Mouse (Mus musculus): Measurements from ENCODE around the gene Arel1.
A peak's percentile ranks its signal among the peaks of the same experiment; 100 is the strongest.

Gene Arel1

DNA sequence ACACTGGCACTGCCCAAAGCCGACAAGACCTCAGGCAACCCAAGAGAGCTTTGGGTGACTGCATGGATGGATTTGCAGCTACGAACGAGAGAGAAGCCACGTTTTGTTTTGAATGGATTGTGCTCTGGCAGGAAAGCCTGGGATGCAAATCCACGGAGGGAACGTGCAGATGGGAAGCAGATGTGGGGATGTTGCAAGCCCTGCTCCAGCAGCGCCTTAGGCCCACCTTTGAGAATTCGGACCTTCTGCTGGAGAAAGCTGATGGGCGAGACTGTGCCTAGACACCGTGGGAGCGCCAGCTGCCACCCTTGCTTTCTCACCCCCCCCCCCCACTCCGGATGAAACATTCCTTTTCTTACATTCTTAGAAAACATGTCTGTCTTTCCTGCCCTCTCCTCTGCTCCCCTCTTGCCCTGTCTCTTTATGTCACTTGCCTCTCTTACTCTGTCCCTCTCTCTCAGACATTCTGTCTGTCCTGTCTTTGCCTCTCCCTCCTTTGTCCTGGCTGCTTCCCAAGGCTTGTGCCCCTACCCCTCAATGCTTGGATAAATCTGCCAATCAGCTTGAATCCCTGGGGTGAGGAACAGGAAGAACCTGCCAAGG lies 63.6 kb downstream of the Arel1 start:
- no peak for DNase-seq (ENCODE audit: low spot score)

DNA sequence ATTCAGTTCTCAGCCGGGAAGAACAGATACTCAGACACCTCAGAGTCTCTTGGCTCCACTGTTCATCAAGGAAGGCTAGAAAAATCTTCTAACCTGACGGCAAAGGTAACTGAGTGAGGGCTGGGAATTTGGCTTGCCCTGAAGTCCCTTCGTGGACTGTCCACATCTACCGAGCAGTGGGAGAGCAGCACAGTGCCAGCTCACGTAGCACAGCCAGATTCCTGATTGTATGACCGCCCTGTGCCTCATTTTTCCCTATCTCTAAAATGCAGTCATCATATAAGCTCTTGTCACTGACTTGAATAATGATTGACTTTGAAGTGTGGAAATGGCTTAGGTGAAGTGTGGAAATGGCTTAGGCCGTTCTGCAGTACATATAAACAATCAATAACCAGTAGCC lies 66.3 kb downstream of the Arel1 start:
- no peak for DNase-seq (ENCODE audit: low spot score)

DNA sequence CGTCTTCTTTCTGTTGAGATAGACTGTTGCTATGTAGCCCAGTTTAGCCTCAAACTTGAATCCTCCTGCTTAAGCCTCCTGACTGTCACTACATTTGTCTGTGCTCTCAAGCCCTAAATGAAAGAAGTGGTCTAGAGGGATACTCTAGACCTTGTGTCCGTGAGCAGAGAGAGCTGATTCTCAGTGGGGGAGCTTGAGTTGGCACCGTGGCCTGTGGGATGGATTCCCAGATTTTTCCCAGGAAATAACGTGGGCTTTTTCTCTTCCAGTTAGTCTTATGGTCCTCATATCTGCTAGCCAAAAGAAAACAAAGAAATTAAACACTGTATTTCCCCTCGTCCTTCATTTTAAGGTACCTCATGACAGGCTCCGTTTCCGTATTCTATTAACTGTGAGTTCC lies 70.4 kb downstream of the Arel1 start:
- DNase-seq (ENCODE audit: low spot score), result no peak

DNA sequence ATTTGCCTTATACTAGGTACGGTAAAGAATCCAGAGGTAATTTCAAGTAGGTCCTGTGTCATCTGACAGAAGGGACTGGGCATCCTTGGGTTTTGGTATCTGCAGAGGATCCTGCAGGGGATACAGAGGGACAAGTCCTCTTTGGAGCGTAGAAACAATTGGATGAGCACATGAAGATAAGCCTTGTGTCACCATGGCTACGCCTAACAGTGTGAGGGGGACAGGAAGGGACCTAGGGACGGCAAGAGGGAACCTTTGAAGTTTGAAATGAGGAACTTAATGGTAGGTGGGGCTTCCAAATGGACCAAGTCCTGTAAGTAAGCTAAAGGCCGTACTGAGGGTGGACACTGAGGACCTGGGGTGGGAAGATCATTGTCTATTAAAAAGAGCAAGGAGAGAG lies 73.4 kb downstream of the Arel1 start:
- no peak for DNase-seq (ENCODE audit: low spot score)

DNA sequence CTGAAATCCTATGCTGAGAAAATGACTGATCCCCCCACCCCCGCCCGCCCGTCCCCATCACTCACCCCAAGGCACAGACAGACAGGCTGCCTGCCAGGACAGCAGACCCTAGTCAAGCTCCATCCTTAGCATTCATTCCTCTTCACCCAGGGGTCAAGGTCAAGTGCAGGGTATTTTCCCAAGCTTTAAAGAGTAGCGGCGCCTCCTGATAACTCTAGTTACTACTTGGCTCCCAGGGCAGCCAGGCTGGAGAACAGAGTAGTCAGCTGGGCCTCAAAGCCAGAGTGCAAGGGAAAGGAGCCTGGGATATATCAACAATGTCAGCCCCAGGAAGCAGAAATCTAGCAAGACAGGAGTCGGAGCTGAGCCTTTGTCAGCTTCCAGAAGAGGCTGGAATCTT lies 74.5 kb downstream of the Arel1 start:
- DNase-seq (ENCODE audit: low spot score), result no peak

DNA sequence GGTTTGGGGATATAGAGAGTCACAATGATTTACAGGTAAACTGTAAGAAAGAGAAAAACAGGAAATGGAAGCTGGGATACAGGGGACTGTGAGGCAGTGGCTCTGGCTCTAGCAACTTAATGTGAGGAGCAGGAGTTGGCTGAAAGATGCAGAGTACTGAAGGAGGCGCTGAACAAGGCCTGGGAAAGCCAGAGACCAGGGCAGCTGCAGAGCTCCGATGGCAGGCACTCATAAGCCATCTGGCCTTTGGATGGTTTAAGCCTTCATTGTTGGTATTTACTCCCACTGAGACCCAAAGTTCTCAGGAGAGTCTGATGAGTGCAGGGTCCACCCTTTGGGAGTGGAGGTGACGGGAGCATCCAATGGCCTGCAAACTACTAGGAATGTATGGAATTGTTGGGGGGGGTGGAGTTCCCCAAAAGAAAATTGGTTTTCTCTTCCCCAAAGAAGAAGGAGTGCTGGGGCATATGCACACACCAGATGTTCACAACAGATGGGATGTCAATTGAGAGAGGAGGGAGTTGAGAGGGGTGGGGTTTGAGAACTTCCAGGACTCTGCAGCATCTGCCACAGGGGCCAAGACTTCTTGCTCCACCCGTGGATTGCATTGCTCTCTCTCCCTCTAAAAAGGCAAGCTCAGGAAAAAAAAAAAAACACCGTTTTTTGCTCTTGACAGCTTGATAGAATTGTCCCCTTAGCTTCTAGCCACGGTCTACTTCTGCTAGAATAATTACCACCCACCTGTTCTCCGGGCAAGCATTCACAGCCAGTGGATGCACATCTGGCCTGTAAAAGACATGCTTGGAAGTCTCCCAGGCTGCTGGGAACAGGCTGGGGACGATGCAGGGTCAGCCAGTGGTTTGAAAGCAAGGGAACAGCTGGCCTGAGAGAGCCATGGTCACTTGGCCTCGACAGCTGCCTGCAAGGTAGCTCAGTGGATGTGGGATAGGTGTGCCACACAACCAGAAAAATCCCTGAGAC lies 76.8 kb downstream of the Arel1 start:
- DNase-seq (ENCODE audit: low spot score), result no peak

DNA sequence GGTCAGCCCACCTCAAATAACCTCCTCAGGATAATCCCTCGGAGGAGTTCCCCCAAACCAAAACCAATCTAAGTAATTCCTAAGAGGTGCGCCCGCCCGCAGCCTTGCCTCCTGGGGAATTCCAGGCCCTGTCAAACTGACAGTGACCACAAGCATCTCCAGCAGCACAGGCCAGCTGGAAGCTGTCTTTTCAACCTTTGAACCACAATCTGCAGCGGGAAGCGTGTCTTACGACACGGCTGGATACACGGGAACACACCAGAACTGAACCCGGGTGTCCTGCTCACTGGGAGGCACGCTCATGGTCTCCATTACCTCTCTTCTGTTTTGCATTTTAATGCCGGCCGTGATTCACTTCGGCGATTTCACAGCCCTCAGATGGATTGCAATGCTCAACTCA lies 80.4 kb downstream of the Arel1 start:
- no peak for DNase-seq (ENCODE audit: low spot score)

DNA sequence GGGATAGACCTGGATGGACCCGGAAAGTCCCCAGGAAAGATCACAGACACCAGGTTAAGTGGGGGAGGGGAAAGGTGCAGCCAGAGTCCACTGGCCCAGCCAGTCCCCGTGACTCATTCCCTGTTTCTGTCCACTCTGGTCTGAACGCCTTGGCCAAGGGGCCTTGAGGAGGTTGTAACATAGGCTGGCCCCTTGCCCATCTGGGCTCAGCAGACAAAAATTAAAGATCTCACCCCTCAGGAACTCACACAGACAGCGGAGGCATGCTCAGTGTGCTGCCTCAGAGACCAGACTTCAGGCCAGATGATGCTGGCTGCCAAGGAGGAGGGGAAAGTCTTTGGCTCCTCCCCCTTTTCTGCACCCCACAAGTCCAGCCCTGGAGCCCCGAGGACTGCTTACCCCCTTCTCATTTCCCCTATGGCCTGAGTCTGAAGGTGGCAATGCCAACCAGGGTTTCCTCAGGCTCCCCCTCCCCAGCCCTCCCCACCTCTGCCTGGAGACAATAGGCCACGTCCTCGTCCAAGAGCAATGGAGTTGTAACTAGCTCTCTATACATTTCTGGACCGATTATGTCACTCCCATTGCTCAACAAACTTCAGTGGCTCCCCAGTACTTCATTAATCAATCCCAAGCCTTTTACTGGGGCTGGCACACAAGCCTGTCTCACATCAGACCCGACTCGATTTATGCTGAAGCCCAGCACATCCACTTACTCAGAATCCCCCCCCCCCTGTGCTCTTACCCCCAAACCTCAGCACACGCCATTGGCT lies 85.4 kb downstream of the Arel1 start:
- DNase-seq (ENCODE audit: low spot score), result peak; percentile 68

DNA sequence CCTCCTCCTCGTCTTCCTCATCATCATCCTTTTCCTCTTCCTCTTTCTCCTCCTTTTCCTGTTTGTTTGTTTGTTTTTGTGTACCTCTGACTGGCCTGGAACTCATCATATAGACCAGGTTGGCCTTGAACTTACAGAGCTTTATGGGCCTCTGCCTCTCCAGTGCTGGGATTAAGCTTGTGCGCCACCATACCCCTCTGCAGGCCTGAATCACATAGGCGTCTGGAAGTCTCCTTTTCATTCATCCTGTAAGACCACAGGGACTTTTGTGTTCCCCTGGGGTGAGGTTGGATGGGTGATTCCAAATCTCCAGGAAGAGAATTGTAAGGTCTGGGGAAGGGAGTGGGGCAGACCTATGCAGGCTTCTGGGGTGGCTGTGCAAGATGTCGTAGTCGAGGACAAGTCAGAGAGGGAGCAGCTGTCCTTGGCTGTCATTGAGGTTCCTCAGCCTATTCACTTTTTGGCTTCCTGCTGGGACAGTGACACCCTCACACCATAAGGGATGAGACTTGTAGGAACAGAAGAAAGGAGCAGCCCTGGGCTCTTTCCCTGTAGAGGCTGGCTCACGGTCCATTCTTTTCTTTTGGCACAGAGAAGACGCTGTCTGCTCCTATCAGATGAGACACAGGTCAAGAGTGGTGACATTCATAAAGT lies 86.2 kb downstream of the Arel1 start:
- DNase-seq (ENCODE audit: low spot score), result no peak

DNA sequence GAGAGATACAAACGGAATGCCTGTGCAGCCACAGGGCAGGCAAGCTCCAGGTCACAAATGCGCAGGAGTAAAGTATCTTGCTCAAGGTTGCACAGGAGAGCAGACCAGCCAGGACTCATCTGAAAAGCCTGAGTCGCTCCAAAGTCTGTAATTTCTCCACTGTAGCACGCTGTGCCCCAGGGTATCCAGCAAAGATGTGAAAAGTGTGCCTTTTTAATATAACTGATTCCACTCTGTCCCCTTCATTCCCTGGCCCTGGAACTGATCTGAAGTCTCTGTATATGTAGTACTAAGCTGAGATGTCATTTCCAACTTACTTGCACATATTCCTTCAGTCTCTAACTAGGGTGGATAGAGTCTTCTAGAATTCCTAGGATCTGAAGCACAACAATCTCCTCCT lies 87.9 kb downstream of the Arel1 start:
- no peak for DNase-seq (ENCODE audit: low spot score)

DNA sequence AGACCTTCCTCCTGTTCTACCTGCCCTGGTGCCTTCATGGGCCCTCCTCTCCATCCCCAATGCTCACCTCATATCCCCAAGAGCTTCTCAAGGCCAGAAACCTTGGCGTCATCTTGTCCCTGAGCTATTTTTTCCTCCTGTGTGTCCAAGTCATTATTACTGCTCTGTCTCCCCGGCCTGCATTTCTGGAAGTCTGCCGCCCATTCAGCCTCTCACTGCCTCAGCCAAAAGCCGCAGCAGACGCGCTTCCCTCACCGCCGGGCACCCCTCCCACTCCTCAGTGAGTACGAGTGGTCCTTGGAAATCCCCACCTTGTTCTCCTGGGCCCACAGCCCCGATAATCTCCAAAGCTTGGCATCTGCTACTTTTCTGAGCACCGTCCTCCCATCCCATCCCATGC lies 90.6 kb downstream of the Arel1 start:
- DNase-seq (ENCODE audit: low spot score), result no peak

DNA sequence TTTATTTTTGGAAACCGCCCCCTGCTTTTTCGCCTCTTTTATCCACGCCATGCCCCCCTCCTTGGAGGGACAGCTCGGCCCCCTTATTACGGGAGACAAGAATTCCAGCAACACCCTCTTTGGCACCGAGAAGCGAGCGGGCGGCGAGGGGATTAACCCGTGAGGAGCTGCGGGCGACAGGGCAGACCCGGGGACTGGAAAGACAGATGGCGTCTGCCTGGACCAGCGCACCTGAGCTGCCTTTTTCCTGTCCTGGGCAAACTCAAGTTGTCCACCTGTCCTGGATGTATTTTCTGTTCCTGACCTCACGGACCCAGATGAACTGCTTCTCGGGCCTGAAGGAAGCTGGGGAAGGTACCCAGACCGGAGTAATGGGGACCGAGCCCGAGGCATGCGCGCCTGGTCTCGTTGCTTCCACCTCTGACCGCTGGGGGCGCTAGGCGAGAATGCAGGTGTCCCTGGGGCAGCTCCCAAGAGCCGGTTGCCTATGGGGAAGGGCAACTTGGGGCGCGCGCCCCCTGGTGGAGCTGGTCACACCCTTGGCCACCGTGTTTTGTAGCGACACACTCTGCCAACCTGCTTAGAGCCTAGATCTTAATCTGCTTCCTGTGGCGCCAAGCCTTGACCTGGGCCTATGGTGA lies 94.1 kb downstream of the Arel1 start, which contains the start of gene Ltbp2:
Ltbp2 (minus strand) TSS at position 52 of the 641 bp plus-strand sequence.
- DNase-seq (ENCODE audit: low spot score), result peak; percentile 93

DNA sequence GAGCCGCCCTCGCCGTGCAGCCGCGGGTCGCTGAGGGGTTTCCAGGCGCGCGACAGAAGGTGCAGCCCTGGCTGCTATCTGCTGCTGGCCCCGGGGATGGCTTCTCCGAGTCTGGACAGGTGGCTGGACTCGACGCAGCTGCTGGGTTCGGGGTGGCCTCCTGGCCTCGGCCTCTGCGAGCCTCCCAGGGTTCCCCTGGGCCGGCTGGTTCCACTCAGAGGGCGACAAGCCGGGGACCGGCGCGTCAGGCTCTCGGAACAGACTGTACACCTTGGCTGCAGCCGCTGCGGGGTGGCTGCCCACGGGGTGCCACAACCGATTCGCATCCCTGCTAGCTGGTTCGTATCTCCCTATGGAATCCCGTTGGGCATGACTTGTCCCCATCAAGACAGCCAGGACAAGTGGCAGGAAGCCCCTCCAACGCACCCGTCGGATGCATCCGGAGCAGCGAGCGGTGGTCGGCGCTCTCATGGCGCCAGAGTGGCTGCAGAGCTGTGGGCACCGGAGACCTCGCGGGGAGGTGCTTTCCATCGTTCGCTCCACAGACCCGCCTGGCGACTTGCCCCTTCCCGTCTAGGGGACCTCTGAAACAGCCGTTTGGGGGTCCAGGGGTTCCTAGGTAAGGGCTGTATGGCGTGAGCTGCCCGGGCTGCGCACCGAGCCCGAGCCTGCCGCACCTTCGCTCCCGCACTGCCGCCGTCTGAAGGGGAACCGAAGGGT lies 94.8 kb downstream of the Arel1 start:
- no peak for DNase-seq (ENCODE audit: low spot score)

DNA sequence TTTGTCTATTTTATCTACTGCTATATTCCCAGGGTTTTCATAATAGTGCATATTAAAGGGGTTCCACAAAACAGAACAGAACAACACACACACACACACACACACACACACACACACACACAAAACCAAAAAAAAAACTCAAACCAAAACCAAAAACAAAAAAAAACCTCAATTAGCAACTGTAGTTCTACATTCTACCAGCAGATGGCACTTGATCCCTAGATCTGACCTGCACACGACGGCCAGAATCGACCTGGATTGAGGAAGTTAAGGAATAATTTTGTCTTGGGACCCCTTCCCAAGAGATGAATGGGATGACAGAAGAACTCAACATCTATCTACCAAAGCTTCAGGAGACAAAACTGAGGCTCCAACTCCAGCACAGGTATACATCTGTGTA lies 97.3 kb downstream of the Arel1 start:
- no peak for DNase-seq (ENCODE audit: low spot score)

DNA sequence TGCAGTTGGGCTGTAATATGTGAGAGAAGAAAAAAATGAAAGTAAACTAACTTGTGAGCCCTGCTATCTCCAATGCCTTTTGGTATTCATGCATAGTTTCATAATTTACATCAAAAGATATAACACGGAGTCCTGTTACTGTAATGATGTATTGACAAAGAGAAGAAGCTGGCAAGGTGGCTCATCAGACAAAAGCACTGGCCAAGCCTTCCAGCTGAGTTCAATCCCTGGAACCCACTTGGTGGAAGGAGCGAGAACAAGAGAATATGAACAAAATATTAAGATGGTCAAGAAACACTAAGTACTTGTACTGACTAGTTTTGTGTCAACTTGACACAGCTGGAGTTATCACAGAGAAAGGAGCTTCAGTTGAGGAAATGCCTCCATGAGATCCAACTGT lies 98.4 kb downstream of the Arel1 start:
- DNase-seq (ENCODE audit: low spot score), result no peak

Measured in urinary bladder, postnatal 14 days (tissue).